Mouse (Mus musculus) heart, postnatal 0 days (tissue): Measurements from ENCODE around the gene Dnah17.

ENCODE experiments used
- CTCF ChIP-seq: IDR thresholded peaks from 2 replicates; pipeline ENCODE4 v1.5.1; 2016; ENCODE audit warnings: antibody characterized with exemption, control low read depth, low read depth
- EP300 ChIP-seq: IDR thresholded peaks from 2 replicates; pipeline ENCODE4 v1.6.1; 2016; ENCODE audit warnings: antibody characterized with exemption, low read depth

- TF ChIP-seq CTCF (peak; percentile 39), EP300 (no peak)
Measured at GRCm38 (mm10) chr11:118043293-118043907, 87.0 kb downstream of the Dnah17 start.
